Mouse (Mus musculus): ENCODE measurements around the gene Aknad1. TPM values are rescaled to one million over a fixed set of nuclear protein-coding genes. Genes with fewer than 3 reads are reported as not detected.

Aknad1 gene
- total RNA-seq, 2 experiments from 2014 or later: not detected

- DNase-seq (ENCODE audit: low spot score in 2 of 2): no peak
- intact Hi-C loops (cut with DNase I): no loop called here
These were observed 9.1 kb upstream of the Aknad1 start for GRCm38 (mm10) chr3:108730316-108730715.

- intact Hi-C loops (cut with DNase I): no loop called here
- DNase-seq (ENCODE audit: low spot score in 2 of 2): no peak
These were observed 1.7 kb upstream of the Aknad1 start for GRCm38 (mm10) chr3:108737761-108738160.

DNA sequence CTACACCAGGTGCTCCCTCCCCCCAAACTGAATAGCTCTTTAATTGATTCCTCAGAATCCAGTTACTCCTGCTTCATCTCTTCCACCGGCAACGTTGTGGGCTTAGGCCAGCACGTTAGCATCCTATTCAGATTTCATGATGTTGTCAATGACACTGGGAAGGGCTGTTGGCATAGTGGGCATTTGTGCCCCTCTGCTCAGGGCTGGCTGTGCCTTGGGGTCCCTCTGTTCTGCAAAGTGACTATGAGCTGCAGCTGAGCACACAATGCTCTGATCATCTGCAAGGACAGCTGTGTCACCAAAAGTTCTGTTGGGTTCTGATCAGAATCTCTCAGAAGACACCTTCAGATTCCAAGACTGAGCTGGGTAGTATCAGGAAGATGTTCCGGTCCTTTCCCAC lies 4.6 kb downstream of the Aknad1 start:
- no peak for DNase-seq (ENCODE audit: low spot score in 2 of 2)
- intact Hi-C loops (cut with DNase I): no loop called here

GRCm38 (mm10) chr3:108751061-108751460 lies 11.6 kb downstream of the Aknad1 start:
- DNase-seq (ENCODE audit: low spot score in 2 of 2): no peak
- intact Hi-C loops (cut with DNase I): no loop called here

GRCm38 (mm10) chr3:108751691-108752090 lies 12.2 kb downstream of the Aknad1 start:
- DNase-seq (ENCODE audit: low spot score in 2 of 2): no peak
- intact Hi-C loops (cut with DNase I): no loop called here

- intact Hi-C loops (cut with DNase I): no loop called here
- no peak for DNase-seq (ENCODE audit: low spot score in 2 of 2)
These were observed 15.1 kb downstream of the Aknad1 start for GRCm38 (mm10) chr3:108754541-108754940.

DNA sequence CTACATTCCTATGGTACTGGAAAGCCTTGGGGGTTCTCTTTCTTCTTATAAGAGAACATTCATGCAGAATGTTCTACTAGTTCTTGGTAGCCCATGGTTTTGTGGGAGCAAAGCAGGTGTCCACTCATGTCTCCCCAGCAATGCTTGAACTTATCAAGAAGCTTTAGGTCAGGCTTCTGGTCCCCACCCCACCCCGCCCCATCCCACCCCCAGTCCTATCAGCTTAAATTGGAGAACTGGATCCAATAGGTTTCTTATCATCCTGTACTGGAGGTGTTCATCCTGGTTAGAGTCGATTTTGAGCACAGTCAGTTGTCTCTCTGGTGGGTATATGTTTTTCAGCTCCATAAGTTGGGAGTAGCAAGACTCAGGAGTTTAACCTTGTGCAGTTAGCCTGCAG lies 16.1 kb downstream of the Aknad1 start:
- DNase-seq (ENCODE audit: low spot score in 2 of 2): no peak
- intact Hi-C loops (cut with DNase I): no loop called here

GRCm38 (mm10) chr3:108756131-108756530 lies 16.7 kb downstream of the Aknad1 start:
- intact Hi-C loops (cut with DNase I): no loop called here
- no peak for DNase-seq (ENCODE audit: low spot score in 2 of 2)

DNA sequence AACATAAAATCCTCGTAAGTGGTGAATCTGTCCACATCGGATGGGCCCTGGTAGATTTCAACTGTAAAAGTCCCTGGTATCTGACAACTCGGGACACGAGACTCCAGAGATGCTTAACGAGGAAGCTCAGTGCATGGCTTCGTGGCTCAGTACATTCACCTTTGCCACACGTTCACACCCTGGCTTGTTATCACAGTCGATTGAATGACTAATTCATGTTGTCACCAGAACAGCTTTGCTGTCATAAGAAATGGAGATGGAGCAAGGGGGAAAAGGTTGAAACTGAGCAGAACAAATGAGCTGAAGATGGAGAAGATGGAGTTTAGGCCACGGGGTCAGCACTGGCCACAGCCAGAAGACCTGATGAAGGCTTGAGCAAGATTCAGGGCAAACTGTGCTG lies 18.1 kb downstream of the Aknad1 start:
- intact Hi-C loops (cut with DNase I): no loop called here

DNA sequence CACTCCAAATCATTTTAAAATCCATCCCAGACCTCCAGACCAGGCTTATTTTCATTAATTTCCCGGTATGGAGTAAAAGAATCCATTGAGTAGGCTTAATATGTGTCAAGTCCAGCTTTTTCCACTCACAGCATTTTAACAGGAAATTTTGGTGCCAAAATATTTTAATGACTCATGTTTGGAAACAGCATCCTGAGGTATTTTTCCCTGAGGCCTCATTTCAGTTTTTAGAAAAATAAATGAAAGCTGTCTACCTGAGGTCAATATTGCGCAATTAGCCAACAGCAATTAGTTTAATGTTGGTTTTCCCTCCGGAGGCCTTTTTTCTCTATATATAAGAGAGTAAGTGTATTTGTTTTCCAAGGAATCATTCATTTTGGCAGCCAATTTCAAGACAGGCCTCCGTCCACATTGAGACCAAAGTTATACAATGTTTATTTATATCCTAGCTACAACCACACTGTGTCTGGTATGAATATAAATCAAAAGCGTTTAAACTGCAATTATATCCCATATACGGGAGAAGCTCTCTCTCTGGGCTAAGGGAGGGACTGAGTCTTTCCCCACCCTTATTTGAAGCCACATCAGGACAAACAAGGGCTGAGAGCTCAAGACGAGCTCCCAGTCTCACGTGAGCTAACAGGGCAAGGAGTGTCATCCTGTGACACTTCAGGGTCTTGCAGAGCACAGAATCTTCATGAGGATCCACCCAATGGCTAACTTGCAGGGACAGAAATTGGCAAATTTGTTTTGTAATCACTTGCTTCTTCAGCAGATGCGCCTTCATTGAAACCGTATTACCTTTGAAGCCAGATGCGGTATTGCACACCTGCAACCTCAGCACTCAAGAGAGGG lies 20.3 kb downstream of the Aknad1 start:
- DNase-seq (ENCODE audit: low spot score in 2 of 2): no peak
- intact Hi-C loops (cut with DNase I): no loop called here

More for the DNA sequence above, 18.1 kb downstream of the Aknad1 start:
- DNase-seq (ENCODE audit: low spot score in 2 of 2): no peak

DNA sequence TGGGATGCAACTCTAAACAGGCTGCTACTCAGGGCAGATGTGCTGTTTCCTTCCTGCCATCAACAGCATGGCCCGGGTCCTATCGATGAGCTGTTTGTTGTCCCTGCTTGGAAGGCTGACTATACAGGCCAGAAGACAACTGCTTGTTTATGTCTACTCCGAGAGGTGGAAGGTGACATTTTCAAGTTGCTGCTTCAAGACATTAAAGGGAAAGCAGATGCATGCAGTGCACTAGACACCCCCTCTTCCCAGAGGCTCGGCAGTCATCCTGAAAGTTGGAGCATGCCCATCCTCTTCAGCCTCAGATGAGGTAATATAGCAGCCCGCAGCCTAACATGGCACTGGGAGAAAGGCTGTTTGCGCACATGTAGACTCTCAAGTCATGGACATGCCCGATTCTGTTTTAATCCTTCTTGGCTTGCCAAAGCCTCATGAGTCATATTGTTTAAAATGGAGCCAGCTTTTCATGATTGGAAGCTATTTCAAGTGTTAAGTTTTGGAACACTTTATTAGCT lies 23.2 kb downstream of the Aknad1 start:
- peak; percentile 39 to 55 for DNase-seq (ENCODE audit: low spot score in 2 of 2)
- intact Hi-C loops (cut with DNase I): no loop called here

GRCm38 (mm10) chr3:108763691-108764090 lies 24.2 kb downstream of the Aknad1 start:
- DNase-seq (ENCODE audit: low spot score in 2 of 2): no peak
- intact Hi-C loops (cut with DNase I): no loop called here

DNA sequence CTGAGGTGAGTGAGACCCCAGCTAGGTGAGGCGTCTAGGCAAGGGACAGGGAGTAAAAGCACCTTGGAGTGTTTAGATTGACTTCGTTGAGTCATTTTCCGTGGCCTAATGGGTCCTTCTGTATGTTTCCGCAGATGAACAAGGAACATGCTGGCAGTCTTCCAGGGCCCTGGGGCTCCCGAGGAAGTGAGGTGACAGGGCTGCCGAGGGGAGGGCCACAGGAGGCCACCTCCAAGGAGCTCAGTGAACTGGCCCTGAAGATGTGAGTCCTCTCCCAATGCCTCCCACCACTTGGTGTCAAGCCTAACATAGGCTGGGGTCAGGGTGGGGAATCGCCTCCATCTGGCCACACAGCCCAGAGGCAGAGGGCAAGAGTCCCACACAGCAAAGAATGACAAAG lies 25.5 kb downstream of the Aknad1 start:
- no peak for DNase-seq (ENCODE audit: low spot score in 2 of 2)
- intact Hi-C loops (cut with DNase I): no loop called here

DNA sequence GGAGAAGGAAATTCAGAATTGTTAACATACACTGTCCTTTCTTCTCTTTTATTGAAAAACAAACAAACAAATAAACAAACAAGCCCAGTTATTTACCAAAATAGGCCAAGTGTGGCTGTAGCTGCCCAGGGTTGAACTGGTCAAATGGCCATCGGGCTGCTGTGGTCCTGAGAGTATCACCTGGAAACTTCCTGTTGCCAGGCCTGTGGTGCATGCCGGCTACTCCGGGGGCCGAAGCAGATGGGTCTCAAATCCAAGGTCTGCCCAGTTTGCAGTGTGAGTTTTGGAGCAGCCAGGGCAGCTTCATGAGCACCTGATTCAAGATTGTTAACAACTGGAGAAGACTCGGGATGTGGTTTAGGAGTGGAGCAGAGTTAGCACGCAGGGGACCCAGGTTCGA lies 26.0 kb downstream of the Aknad1 start:
- no peak for DNase-seq (ENCODE audit: low spot score in 2 of 2)
- intact Hi-C loops (cut with DNase I): no loop called here

DNA sequence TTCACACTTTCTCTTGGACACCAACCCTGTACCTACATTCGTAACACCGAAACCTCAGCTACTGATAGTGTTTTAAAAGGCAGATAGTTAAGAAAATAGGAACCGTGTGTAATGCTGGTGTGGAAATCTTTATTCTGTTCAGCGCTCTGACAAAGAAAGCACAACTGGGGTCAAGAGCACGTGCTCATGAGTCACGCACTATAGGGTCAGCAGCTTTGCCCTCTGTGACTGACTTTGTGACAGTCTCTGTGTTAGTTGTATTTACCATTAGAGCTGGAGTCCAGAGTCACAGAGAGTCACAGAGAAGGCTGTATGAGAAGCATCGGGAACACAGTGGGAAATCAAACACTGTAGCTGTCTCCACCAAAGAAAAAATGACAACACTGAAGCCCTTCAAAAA lies 27.5 kb downstream of the Aknad1 start:
- DNase-seq (ENCODE audit: low spot score in 2 of 2): no peak
- intact Hi-C loops (cut with DNase I): no loop called here

DNA sequence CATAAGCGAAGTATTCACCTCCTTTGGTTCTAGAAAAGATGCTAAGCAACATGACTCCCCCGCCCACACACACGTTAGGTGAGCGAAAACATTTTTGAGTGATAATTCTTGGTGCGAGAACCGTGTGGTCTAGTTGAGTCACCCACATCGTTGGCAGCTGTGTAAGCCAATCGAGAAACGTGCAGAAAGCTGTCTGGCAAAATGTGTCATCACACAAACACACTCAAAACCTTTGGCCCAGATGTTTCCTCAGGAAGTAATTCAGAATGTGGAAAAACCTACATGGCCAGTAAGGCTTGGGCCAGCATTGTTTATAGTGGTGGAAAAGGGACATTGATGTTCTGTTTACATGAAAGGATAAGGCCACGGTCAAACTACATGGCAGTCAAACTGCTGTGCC lies 28.0 kb downstream of the Aknad1 start:
- no peak for DNase-seq (ENCODE audit: low spot score in 2 of 2)
- intact Hi-C loops (cut with DNase I): no loop called here

DNA sequence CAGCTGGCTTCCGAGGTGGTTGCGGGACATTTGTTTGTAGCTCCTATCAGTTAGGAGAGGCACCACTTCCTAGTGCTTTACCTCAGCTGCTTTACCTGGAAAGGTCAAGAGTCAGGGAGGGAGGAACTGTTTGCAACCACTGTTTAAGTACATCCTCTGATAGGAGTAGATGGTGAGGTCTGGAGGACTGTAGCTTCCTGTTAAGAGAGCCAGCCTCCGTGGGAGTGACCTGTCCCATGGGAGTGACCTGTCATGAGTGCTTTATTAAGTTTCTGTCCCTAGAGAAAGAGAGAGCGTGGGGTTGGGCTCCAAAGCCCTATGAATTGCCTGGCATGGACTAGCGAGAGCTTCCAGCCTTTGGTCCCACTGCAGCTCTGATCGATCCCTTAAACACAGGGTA lies 30.1 kb downstream of the Aknad1 start:
- intact Hi-C loops (cut with DNase I): no loop called here
- no peak for DNase-seq (ENCODE audit: low spot score in 2 of 2)

DNA sequence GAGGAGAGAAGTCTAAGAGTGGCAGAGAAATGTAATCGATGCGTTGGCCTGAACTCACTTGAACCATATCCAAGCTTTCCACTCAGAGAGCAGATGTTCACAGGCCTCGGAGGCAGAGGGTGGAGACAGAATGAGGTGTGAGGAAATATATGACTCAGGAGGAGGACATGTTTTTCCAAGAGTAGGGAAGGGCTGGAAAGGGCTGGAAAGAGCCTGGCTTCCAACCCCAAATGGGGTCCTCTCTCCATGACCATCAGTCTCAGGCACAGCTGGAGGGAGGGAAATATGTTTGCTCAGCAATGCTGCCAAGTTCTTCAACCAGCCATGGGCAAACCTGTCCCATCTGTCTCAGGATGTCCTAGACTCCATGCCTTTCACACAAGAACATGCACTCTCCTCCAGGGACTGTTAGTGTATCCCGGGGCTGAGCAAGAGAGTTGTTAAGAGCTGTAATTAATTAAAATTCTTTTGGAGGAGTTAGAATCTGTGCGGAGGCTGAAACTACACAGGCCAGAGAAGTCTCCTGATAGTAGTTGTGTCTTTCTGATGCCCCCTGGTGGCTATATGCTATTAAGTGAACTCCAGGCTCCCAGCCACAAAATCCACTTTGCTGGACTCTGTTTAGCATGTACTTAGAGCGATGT lies 31.4 kb downstream of the Aknad1 start:
- DNase-seq (ENCODE audit: low spot score in 2 of 2): peak; percentile 58 to 61
- intact Hi-C loops (cut with DNase I): loop anchor here (2.0 to 5.0 kb wide), 2 partner anchors 49 to 70 kb away; partner anchors contain the start of gene Gpsm2

- DNase-seq (ENCODE audit: low spot score in 2 of 2): peak; percentile 64 to 75
- intact Hi-C loops (cut with DNase I): loop anchor here (5.0 kb wide), 1 partner anchor 50 kb away; the partner anchor contains the start of gene Gpsm2
These were observed 32.8 kb downstream of the Aknad1 start for GRCm38 (mm10) chr3:108772211-108772610.

DNA sequence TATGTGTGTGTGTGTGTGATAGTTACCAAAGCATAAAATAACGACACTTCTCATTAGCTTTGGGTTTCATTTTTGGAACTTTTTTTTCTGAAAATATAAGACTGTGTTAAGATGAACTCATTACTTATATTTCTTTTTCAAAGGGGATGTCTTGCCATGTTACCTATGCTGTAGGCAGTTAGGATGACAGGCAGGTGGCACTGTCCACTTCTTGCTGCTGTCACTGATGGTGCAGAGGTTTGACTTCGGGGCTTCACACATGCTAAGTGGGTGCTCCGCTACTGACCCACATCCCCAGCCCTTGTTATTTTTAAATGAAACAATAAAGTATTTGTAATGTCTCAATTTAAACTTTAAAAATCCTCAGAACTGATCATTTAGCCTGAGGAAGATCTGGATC lies 33.4 kb downstream of the Aknad1 start:
- no peak for DNase-seq (ENCODE audit: low spot score in 2 of 2)
- intact Hi-C loops (cut with DNase I): loop anchor here (5.0 kb wide), 1 partner anchor 51 kb away; the partner anchor contains the start of gene Gpsm2

Measured in left cerebral cortex, postnatal 36 days (tissue).